Mouse (Mus musculus) limb, embryonic 14.5 days (tissue): ENCODE data around the gene Chsy1. TPM values are rescaled to one million over a fixed set of nuclear protein-coding genes. Genes with fewer than 3 reads are reported as not detected.
A peak's percentile ranks its signal among the peaks of the same experiment; 100 is the strongest.

Experiments used
- ATAC-seq: fragments of 200-750 bp; cut with Nextera tagmentation; 2 replicates; pipeline ENCODE4 v1.8.0; 2017; ENCODE audit warnings: low read depth, moderate number of reproducible peaks, moderate TSS enrichment; ENCODE audit not compliant: low FRiP score
- DNase-seq: peaks from one replicate; pipeline ENCODE4 v3.0.0-alpha.2; 2015; ENCODE audit warnings: low spot score
- H3K27ac ChIP-seq: fragments of 300-500 bp; sonication (generic); replicated peaks from 2 replicates; pipeline ENCODE4 v1.5.1; 2014; ENCODE audit warnings: low read depth, mild to moderate bottlenecking, low read length, moderate library complexity, mixed read lengths
- H3K27me3 ChIP-seq: fragments of 300-500 bp; sonication (generic); 2 replicates; pipeline ENCODE4 v1.6.1; 2014; ENCODE audit warnings: low read length, mixed read lengths; ENCODE audit not compliant: control insufficient read depth, insufficient read depth
- H3K36me3 ChIP-seq: fragments of 300-500 bp; sonication (generic); 2 replicates; pipeline ENCODE4 v1.6.1; 2014; ENCODE audit warnings: mild to moderate bottlenecking, low read length, moderate library complexity, mixed read lengths; ENCODE audit not compliant: control insufficient read depth, insufficient read depth
- H3K4me1 ChIP-seq: fragments of 300-500 bp; sonication (generic); 2 replicates; pipeline ENCODE4 v1.6.1; 2014; ENCODE audit warnings: antibody characterized with exemption, low read length, mixed read lengths; ENCODE audit not compliant: control insufficient read depth, insufficient read depth
- H3K4me2 ChIP-seq: fragments of 300-500 bp; sonication (generic); replicated peaks from 2 replicates; pipeline ENCODE4 v1.6.1; 2014; ENCODE audit warnings: low read depth, mild to moderate bottlenecking, low read length, moderate library complexity; ENCODE audit not compliant: severe bottlenecking
- H3K4me3 ChIP-seq: fragments of 300-500 bp; sonication (generic); replicated peaks from 2 replicates; pipeline ENCODE4 v1.5.1; 2014; ENCODE audit warnings: low read length
- H3K9ac ChIP-seq: fragments of 300-500 bp; sonication (generic); 2 replicates; pipeline ENCODE4 v1.6.1; 2014; ENCODE audit warnings: mild to moderate bottlenecking, low read depth, low read length, moderate library complexity; ENCODE audit not compliant: severe bottlenecking
- H3K9me3 ChIP-seq: fragments of 300-500 bp; sonication (generic); 2 replicates; pipeline ENCODE4 v1.6.1; 2016; ENCODE audit warnings: low read length; ENCODE audit not compliant: control insufficient read depth
- POLR2A ChIP-seq: fragments of 200-500 bp; IDR thresholded peaks from 2 replicates; pipeline ENCODE4 v1.8.0; 2012; ENCODE audit warnings: inconsistent platforms, mild to moderate bottlenecking, moderate library complexity, borderline replicate concordance; ENCODE audit not compliant: insufficient read depth, insufficient read length; ENCODE audit errors: extremely low read depth
- WGBS: fragments of 180-500 bp; shearing (Covaris S2); extraction: QIAGEN DNeasy Blood & Tissue Kit; methylation state at CpG from one replicate; pipeline ENCODE4 v1.1.7; 2014; 5-methylcytosine and 5-hydroxymethylcytosine counted together
- polyA plus RNA-seq, 2 experiments: library from polyadenylated mRNA; depleted of rRNA in 1 of 2; stranded (reverse) in 1 of 2; unstranded in 1 of 2; fragments of >200 nt; fragmentation: Nextera tagmentation in 1 of 2; extraction: Ambion mirVana in 1 of 2; gene quantifications; 2 replicates each; pipeline versions ENCODE4 v1.2.1 to v1.2.3; 2012 to 2014

Chsy1 gene
- polyA plus RNA-seq, 2 experiments: 33.3 to 33.6 TPM

- 85% methylated on average over 1 of the region's 1 CpGs for WGBS
- peaks cover 4% of the 10 kb centered on the region; the same call in 1 of the 2 replicates for H3K4me1 ChIP-seq
Observed at GRCm38 (mm10) chr7:66147156-66147555, 37.8 kb downstream of the Chsy1 start.

GRCm38 (mm10) chr7:66147816-66148215, 38.5 kb downstream of the Chsy1 start:
- Histone ChIP-seq H3K27me3 (no peaks in the 10 kb centered on the region), H3K36me3 (peaks cover 7% of the 10 kb centered on the region), H3K4me3 (no peak overlapping the region), H3K4me2 (no peak overlapping the region), H3K9me3 (no peaks in the 10 kb centered on the region), H3K27ac (no peak overlapping the region), H3K9ac (no peak overlapping the region), H3K4me1 (peaks cover 4% of the 10 kb centered on the region; the same call in 1 of the 2 replicates)
- no peak for ATAC-seq
- no peak for DNase-seq
- 98% methylated on average over 3 of the region's 3 CpGs for WGBS
- no peak for TF ChIP-seq POLR2A

More at GRCm38 (mm10) chr7:66147156-66147555, 37.8 kb downstream of the Chsy1 start:
- no peak for DNase-seq
- TF ChIP-seq POLR2A: no peak
- H3K27me3 ChIP-seq: no peaks in the 10 kb centered on the region
- H3K27ac ChIP-seq: no peak overlapping the region
- no peak overlapping the region for H3K4me3 ChIP-seq
- H3K9ac ChIP-seq: no peak overlapping the region
- H3K9me3 ChIP-seq: no peaks in the 10 kb centered on the region
- no peak overlapping the region for H3K4me2 ChIP-seq
- ATAC-seq: no peak
- peaks cover under 1% of the 10 kb centered on the region; the same call in 1 of the 2 replicates for H3K36me3 ChIP-seq

GRCm38 (mm10) chr7:66149506-66149905, 40.2 kb downstream of the Chsy1 start:
- 63% methylated on average over 8 of the region's 8 CpGs for WGBS
- Histone ChIP-seq H3K27ac (no peak overlapping the region), H3K4me3 (no peak overlapping the region), H3K4me1 (peaks cover 4% of the 10 kb centered on the region; the same call in 1 of the 2 replicates), H3K4me2 (no peak overlapping the region), H3K36me3 (peaks cover 11% of the 10 kb centered on the region), H3K27me3 (no peaks in the 10 kb centered on the region), H3K9ac (no peak overlapping the region), H3K9me3 (no peaks in the 10 kb centered on the region)
- no peak for ATAC-seq
- DNase-seq: no peak
- no peak for TF ChIP-seq POLR2A

- Histone ChIP-seq H3K4me3 (no peak overlapping the region), H3K27ac (no peak overlapping the region), H3K27me3 (no peaks in the 10 kb centered on the region), H3K4me1 (peaks cover 4% of the 10 kb centered on the region; the same call in 1 of the 2 replicates), H3K4me2 (no peak overlapping the region), H3K9ac (no peak overlapping the region), H3K9me3 (no peaks in the 10 kb centered on the region), H3K36me3 (peaks cover 11% of the 10 kb centered on the region)
- 90% methylated on average over 3 of the region's 3 CpGs for WGBS
- DNase-seq: no peak
- no peak for TF ChIP-seq POLR2A
- ATAC-seq: no peak
Observed at GRCm38 (mm10) chr7:66150411-66150810, 41.1 kb downstream of the Chsy1 start.

- 57% methylated on average over 9 of the region's 9 CpGs for WGBS
- no peak for DNase-seq
Observed at GRCm38 (mm10) chr7:66157413-66157812, 48.1 kb downstream of the Chsy1 start.

More at GRCm38 (mm10) chr7:66157413-66157812, 48.1 kb downstream of the Chsy1 start:
- H3K4me1 ChIP-seq: peaks cover 15% of the 10 kb centered on the region
- peaks cover 14% of the 10 kb centered on the region for H3K36me3 ChIP-seq
- no peak overlapping the region for H3K4me3 ChIP-seq
- H3K9me3 ChIP-seq: no peaks in the 10 kb centered on the region
- H3K27ac ChIP-seq: 0 out of 2 replicates have a peak overlapping the region, but pooled peaks have one; percentile 55
- TF ChIP-seq POLR2A: no peak
- no peak overlapping the region for H3K4me2 ChIP-seq
- ATAC-seq: no peak
- H3K27me3 ChIP-seq: no peaks in the 10 kb centered on the region
- H3K9ac ChIP-seq: no peak overlapping the region
